Mouse (Mus musculus): Measurements from ENCODE around the gene Map3k7cl. TPM values are rescaled to one million over a fixed set of nuclear protein-coding genes. Genes with fewer than 3 reads are reported as not detected.
A peak's percentile ranks its signal among the peaks of the same experiment; 100 is the strongest.

Gene Map3k7cl
- total RNA-seq, 2 experiments from 2014 or later, result not detected

DNA sequence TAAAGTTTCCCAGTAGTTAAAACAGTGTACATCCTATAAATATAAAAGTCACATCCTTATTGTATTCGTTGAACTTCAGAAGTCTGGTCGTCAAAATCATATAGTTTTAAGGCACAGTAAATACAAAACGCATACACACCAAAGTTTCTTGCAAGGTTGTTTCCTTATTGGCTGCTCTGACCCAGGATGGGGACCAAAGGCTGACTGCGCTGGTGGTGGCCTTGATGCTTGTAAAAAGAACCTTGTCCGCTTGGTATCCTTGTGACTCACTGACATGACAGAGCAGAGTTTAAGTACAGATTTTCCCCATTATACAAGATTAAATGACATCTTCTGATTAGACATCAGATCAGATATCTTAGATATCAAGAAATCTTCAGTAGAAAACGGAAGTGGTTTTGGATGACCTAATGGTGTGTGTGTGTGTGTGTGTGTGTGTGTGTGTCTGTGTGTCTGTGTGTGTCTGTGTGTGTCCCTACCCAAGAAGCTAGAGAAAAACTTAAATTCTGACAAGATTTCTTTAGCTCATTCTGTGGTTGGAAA is 82.2 kb downstream of the Map3k7cl start:
- ATAC-seq (ENCODE audit: poor library complexity, severe bottlenecking), result 0 out of 2 replicates have a peak, but pooled peaks have one; percentile 22

DNA sequence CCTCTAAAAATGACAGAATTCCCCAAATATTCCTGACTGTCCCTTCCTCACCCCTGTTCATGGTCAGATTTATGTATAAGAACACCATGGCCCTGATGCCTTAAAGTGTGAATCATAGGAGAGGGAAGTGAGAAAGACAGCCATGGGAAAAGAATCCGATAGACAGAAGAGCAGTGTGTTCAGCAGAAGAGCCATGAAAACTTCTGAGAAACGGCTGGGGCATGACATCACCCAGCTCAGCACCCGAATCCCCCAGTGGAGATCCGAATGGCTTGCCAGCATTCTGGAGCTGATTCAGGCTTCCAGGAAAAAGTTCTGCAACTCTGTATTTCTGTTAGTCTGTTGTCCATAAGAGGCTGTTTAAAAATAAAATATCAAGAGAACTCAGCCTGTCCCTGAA is 82.7 kb downstream of the Map3k7cl start:
- ATAC-seq (ENCODE audit: poor library complexity, severe bottlenecking), result peak; percentile 25; the same call in 1 of the 2 replicates

DNA sequence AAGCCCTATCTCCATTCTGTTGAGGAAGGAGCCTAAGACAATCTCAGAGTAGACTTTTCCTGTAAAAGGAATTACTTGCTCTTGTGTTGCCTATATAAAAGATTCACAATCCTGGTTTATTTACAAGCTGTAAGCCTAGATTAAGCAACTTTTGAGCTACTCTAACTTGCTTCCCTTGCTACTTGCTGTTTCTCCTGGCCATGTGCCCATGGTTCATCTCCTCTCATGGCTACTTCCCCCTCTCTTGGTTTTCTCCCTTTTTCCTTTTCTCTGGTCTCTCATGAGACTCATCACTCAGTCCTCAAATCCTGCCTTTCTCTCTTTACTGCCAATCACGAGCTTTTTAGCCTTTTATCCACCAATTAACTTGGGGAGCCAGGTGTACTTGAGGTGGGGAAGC is 85.0 kb downstream of the Map3k7cl start:
- ATAC-seq (ENCODE audit: poor library complexity, severe bottlenecking), result peak; percentile 39; the same call in 1 of the 2 replicates

DNA sequence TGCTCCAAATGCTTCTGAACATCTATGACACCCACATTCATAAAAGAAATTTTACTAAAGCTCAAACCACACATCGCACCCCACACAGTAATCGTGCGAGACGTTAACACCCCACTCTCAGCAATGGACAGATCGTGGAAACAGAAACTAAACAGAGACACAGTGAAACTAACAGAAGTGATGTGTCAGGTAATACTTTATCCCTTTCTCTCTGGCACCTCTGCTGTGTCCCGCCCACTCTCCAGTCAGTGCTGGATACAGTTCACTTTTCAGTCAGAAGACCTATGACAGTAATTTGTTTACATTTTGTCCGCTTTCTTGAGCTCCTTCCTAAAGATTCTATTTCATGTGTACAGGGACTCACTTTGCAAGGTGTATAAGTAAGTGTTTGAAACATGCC is 89.1 kb downstream of the Map3k7cl start:
- ATAC-seq (ENCODE audit: poor library complexity, severe bottlenecking), result no peak

DNA sequence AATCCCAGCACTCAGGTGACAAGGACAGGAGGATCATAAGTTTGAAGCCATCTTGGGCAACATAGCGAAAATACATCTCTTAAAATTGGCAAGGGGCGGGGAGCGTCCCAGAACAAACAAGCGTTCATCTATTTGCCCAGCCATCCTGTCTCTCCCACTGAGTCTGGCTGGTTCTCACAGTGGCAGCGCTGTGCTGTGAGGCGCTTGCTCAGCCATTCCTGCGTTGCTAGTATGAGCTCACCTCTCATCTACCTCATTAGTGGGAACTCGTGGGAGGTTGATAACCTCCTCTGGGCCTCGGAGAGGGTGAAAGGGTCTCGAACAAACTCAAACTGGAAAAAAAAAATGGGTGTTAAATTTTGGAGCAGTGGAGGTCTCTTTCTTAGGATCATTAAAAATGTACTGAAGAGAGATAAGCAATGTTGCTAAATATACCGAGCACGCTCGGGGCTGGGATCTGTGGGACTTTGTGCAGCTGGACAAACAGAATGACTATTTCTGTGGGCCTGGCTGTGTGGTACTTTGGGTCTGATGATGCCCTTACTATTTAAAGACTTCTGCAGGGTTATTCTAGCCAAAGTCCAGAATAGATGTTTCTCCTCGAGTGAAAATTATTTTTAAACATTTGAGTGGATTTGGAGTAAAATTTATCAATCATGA is 91.1 kb downstream of the Map3k7cl start:
- no peak for ATAC-seq (ENCODE audit: poor library complexity, severe bottlenecking)

Other genes starting within 250 kb of the Map3k7cl start
- gene N6amt1, start 199.1 kb upstream of the Map3k7cl start, total RNA-seq (2015), result 9.1 and 9.5 TPM in 2 replicates
- 6.3 and 6.9 TPM in 2 replicates for gene N6amt1, start 199.1 kb upstream of the Map3k7cl start, total RNA-seq (2017)
- 22.2 and 23.6 TPM in 2 replicates for gene Ltn1, start 120.7 kb upstream of the Map3k7cl start, total RNA-seq (2015)
- gene Ltn1, start 120.7 kb upstream of the Map3k7cl start, total RNA-seq (2017), result 21.9 and 22.1 TPM in 2 replicates
- gene Rwdd2b, start 112.8 kb upstream of the Map3k7cl start, total RNA-seq (2015), result 7.0 and 7.8 TPM in 2 replicates
- 9.9 and 12.1 TPM in 2 replicates for gene Rwdd2b, start 112.8 kb upstream of the Map3k7cl start, total RNA-seq (2017)
- 49.7 and 73.0 TPM in 2 replicates for gene Usp16, start 98.6 kb upstream of the Map3k7cl start, total RNA-seq (2015)
- gene Usp16, start 98.6 kb upstream of the Map3k7cl start, total RNA-seq (2017), result 57.2 and 90.2 TPM in 2 replicates
- 158 and 163 TPM in 2 replicates for gene Cct8, start 57.5 kb upstream of the Map3k7cl start, total RNA-seq (2015)
- gene Cct8, start 57.5 kb upstream of the Map3k7cl start, total RNA-seq (2017), result 331 and 390 TPM in 2 replicates
- 52.2 and 53.5 TPM in 2 replicates for gene Bach1, start 145.6 kb downstream of the Map3k7cl start, total RNA-seq (2015)
- gene Bach1, start 145.6 kb downstream of the Map3k7cl start, total RNA-seq (2017), result 90.8 and 98.4 TPM in 2 replicates